Mouse (Mus musculus): ENCODE results near the gene Olfr898. TPM values are rescaled to one million over a fixed set of nuclear protein-coding genes. Genes with fewer than 3 reads are reported as not detected.

Gene Olfr898
- polyA plus RNA-seq (2015; fragmentation: Nextera tagmentation; extraction: Ambion mirVana), result not detected in 2 replicates

DNA sequence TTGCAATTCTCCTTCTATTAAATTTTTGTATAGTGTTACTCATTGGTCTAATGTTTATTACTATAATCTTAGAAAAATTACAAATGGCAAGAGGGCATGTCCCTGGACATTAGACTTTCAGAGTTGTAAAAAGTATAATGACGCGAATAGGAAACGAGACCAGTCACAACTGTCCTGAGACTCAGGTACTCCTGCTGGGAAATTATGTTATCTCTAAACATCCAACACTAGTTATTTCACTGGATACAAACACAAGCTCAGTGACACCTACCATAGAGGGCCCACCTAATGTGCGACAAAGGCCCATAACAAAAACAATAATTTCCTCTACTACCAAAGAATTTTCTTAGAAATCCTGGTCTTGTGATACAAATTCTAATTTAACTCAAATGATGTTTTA is at the start of gene Olfr898:
Olfr898 (plus strand) TSS at position 301 of the 400 bp plus-strand sequence.
- Histone ChIP-seq H3K4me1 (replicated peaks) (no peaks in the 10 kb centered on the region), H3K4me2 (no peak within 1 kb of the TSS), H3K9ac (no peak within 1 kb of the TSS), H3K9me3 (replicated peaks) (no peaks in the 10 kb centered on the region), H3K27me3 (no peaks in the 10 kb centered on the region), H3K36me3 (no peaks in the 10 kb centered on the region), H3K27ac (no peak within 1 kb of the TSS), H3K4me3 (no peak within 1 kb of the TSS)
- 86% methylated on average over 4 of the region's 4 CpGs for WGBS
- ATAC-seq (replicated peaks; ENCODE audit: insufficient number of reproducible peaks, insufficient read depth, low FRiP score, low read depth), result no peak

DNA sequence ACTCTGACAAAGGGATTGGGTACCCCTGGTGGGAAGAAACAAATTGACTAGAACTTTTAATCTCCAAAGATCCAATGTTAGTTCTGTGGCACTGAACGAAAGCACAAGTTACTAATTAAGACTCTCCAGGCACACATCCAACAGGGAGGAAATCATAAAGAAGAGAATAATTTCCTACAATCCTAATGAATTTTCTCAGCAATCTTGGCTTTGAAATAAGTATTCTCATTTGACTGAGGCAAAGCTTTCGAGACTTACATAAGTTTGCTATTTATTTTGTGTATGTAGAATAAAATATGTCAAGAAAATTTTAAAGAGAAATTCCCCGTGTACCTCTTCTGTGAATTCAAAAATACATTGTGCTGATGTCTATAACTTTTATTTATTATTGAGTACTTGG is 19.5 kb upstream of the Olfr898 start, which contains the start of gene Olfr25:
Olfr25 (plus strand) TSS at position 301 of the 400 bp plus-strand sequence.
- Histone ChIP-seq H3K4me1 (replicated peaks) (no peaks in the 10 kb centered on the region), H3K4me2 (no peak within 1 kb of the TSS), H3K36me3 (no peaks in the 10 kb centered on the region), H3K27me3 (no peaks in the 10 kb centered on the region), H3K4me3 (no peak within 1 kb of the TSS), H3K9me3 (replicated peaks) (no peaks in the 10 kb centered on the region), H3K9ac (no peak within 1 kb of the TSS), H3K27ac (no peak within 1 kb of the TSS)
- no peak for ATAC-seq (replicated peaks; ENCODE audit: insufficient number of reproducible peaks, insufficient read depth, low FRiP score, low read depth)
- WGBS, result 63% methylated on average over 3 of the region's 3 CpGs

- Histone ChIP-seq H3K9me3 (replicated peaks) (no peaks in the 10 kb centered on the region), H3K4me1 (replicated peaks) (no peaks in the 10 kb centered on the region), H3K27ac (no peak within 1 kb of the TSS), H3K4me3 (no peak within 1 kb of the TSS), H3K9ac (no peak within 1 kb of the TSS), H3K27me3 (no peaks in the 10 kb centered on the region), H3K4me2 (no peak within 1 kb of the TSS), H3K36me3 (no peaks in the 10 kb centered on the region)
- 82% methylated on average over 2 of the region's 2 CpGs for WGBS
- ATAC-seq (replicated peaks; ENCODE audit: insufficient number of reproducible peaks, insufficient read depth, low FRiP score, low read depth), result no peak
Measured at GRCm38 (mm10) chr9:38366596-38366995, 18.4 kb downstream of the Olfr898 start, which contains the start of gene Olfr250. Olfr250 (plus strand) TSS chr9:38366896.

GRCm38 (mm10) chr9:38376786-38377185 is 28.6 kb downstream of the Olfr898 start, which contains the start of gene Olfr251:
Olfr251 (plus strand) TSS chr9:38377086.
- Histone ChIP-seq H3K4me3 (no peak within 1 kb of the TSS), H3K9ac (no peak within 1 kb of the TSS), H3K27me3 (no peaks in the 10 kb centered on the region), H3K4me1 (replicated peaks) (no peaks in the 10 kb centered on the region), H3K36me3 (no peaks in the 10 kb centered on the region), H3K27ac (no peak within 1 kb of the TSS), H3K4me2 (no peak within 1 kb of the TSS), H3K9me3 (replicated peaks) (no peaks in the 10 kb centered on the region)
- no peak for ATAC-seq (replicated peaks; ENCODE audit: insufficient number of reproducible peaks, insufficient read depth, low FRiP score, low read depth)
- WGBS, result 50% methylated on average over 2 of the region's 2 CpGs

- no peak for ATAC-seq (replicated peaks; ENCODE audit: insufficient number of reproducible peaks, insufficient read depth, low FRiP score, low read depth)
- no peak within 1 kb of the TSS for H3K27ac ChIP-seq
- H3K9ac ChIP-seq, result no peak within 1 kb of the TSS
- H3K36me3 ChIP-seq, result no peaks in the 10 kb centered on the region
- no peaks in the 10 kb centered on the region for H3K27me3 ChIP-seq
- H3K9me3 ChIP-seq (replicated peaks), result no peaks in the 10 kb centered on the region
- WGBS, result 65% methylated on average over 1 of the region's 1 CpGs
- H3K4me3 ChIP-seq, result no peak within 1 kb of the TSS
- no peak within 1 kb of the TSS for H3K4me2 ChIP-seq
- H3K4me1 ChIP-seq (replicated peaks), result no peaks in the 10 kb centered on the region
Measured at GRCm38 (mm10) chr9:38401398-38401797, 53.2 kb downstream of the Olfr898 start, which contains the start of gene Olfr147. Olfr147 (plus strand) TSS chr9:38401698.

Other genes with a start within 250 kb of the Olfr898 start
- gene Olfr888, start 240.3 kb upstream of the Olfr898 start, polyA plus RNA-seq (2015; fragmentation: Nextera tagmentation; extraction: Ambion mirVana), result not detected in 2 replicates
- gene Olfr889, start 233.2 kb upstream of the Olfr898 start, polyA plus RNA-seq (2015; fragmentation: Nextera tagmentation; extraction: Ambion mirVana), result 0.03 TPM in 1 of 2 replicates, not detected in the other
- not detected in 2 replicates for gene Olfr890, start 205.9 kb upstream of the Olfr898 start, polyA plus RNA-seq (2015; fragmentation: Nextera tagmentation; extraction: Ambion mirVana)
- not detected in 2 replicates for gene Olfr891, start 167.6 kb upstream of the Olfr898 start, polyA plus RNA-seq (2015; fragmentation: Nextera tagmentation; extraction: Ambion mirVana)
- gene Olfr893, start 140.0 kb upstream of the Olfr898 start, polyA plus RNA-seq (2015; fragmentation: Nextera tagmentation; extraction: Ambion mirVana), result not detected in 2 replicates
- gene Olfr894, start 130.4 kb upstream of the Olfr898 start, polyA plus RNA-seq (2015; fragmentation: Nextera tagmentation; extraction: Ambion mirVana), result not detected in 2 replicates
- gene Olfr143, start 95.6 kb upstream of the Olfr898 start, polyA plus RNA-seq (2015; fragmentation: Nextera tagmentation; extraction: Ambion mirVana), result not detected in 2 replicates
- gene Olfr895, start 80.6 kb upstream of the Olfr898 start, polyA plus RNA-seq (2015; fragmentation: Nextera tagmentation; extraction: Ambion mirVana), result not detected in 2 replicates
- not detected in 2 replicates for gene Olfr896-ps1, start 57.3 kb upstream of the Olfr898 start, polyA plus RNA-seq (2015; fragmentation: Nextera tagmentation; extraction: Ambion mirVana)
- gene Olfr25, start 19.4 kb upstream of the Olfr898 start, polyA plus RNA-seq (2015; fragmentation: Nextera tagmentation; extraction: Ambion mirVana), result not detected in 2 replicates
- gene Olfr250, start 18.5 kb downstream of the Olfr898 start, polyA plus RNA-seq (2015; fragmentation: Nextera tagmentation; extraction: Ambion mirVana), result not detected in 2 replicates
- not detected in 2 replicates for gene Olfr251, start 28.7 kb downstream of the Olfr898 start, polyA plus RNA-seq (2015; fragmentation: Nextera tagmentation; extraction: Ambion mirVana)
- gene Olfr147, start 53.3 kb downstream of the Olfr898 start, polyA plus RNA-seq (2015; fragmentation: Nextera tagmentation; extraction: Ambion mirVana), result not detected in 2 replicates
- not detected in 2 replicates for gene Olfr901, start 81.0 kb downstream of the Olfr898 start, polyA plus RNA-seq (2015; fragmentation: Nextera tagmentation; extraction: Ambion mirVana)
- gene Olfr902, start 99.2 kb downstream of the Olfr898 start, polyA plus RNA-seq (2015; fragmentation: Nextera tagmentation; extraction: Ambion mirVana), result not detected in 2 replicates
- not detected in 2 replicates for gene Olfr904, start 114.7 kb downstream of the Olfr898 start, polyA plus RNA-seq (2015; fragmentation: Nextera tagmentation; extraction: Ambion mirVana)
- not detected in 2 replicates for gene Olfr905, start 122.7 kb downstream of the Olfr898 start, polyA plus RNA-seq (2015; fragmentation: Nextera tagmentation; extraction: Ambion mirVana)
- not detected in 2 replicates for gene Olfr906, start 138.7 kb downstream of the Olfr898 start, polyA plus RNA-seq (2015; fragmentation: Nextera tagmentation; extraction: Ambion mirVana)
- not detected in 2 replicates for gene Olfr907, start 147.4 kb downstream of the Olfr898 start, polyA plus RNA-seq (2015; fragmentation: Nextera tagmentation; extraction: Ambion mirVana)
- not detected in 2 replicates for gene Olfr911-ps1, start 173.2 kb downstream of the Olfr898 start, polyA plus RNA-seq (2015; fragmentation: Nextera tagmentation; extraction: Ambion mirVana)
- not detected in 2 replicates for gene Olfr910, start 189.4 kb downstream of the Olfr898 start, polyA plus RNA-seq (2015; fragmentation: Nextera tagmentation; extraction: Ambion mirVana)
- gene Olfr912, start 231.8 kb downstream of the Olfr898 start, polyA plus RNA-seq (2015; fragmentation: Nextera tagmentation; extraction: Ambion mirVana), result not detected in 2 replicates
- not detected in 2 replicates for gene Olfr913, start 244.3 kb downstream of the Olfr898 start, polyA plus RNA-seq (2015; fragmentation: Nextera tagmentation; extraction: Ambion mirVana)